Mouse (Mus musculus): ENCODE results near the gene Slc22a6.

The Slc22a6 gene

DNA sequence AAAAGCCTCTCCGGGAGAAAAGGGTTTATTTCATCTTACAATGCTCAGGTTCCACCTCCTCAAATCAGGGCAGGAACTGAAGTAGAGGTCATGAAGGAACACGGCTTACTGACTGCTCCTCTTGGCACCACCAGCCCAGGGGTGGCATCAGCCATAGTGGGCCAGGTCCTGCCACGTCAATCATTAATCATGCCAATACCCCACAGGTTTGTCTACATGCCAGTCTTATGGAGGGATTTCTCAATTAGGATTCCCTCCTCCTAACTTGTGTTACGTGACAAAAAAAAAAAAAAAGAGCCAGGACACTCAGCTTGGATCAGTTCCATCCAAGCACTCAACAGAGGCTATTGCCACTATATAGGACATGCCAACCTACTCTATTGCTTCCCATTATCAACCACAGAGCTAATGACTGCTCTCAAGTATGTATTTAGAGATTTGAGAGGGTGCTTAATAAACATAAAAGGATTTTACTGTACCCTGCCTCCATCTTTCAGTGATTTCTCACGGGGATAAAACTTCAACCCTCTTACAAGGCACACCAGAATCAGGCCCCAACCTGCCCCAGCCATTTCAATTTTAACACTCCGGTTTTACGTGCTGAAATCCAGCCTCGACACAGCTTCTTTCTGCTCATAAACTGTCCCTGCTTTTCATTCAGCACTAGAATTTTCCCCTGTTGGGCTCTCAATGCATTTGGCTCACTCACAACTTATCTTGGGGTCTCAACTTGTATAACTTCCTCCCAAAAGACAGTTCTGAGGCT, 6.3 kb upstream of the Slc22a6 start:
- no peak for DNase-seq (ENCODE audit: low read depth)

DNA sequence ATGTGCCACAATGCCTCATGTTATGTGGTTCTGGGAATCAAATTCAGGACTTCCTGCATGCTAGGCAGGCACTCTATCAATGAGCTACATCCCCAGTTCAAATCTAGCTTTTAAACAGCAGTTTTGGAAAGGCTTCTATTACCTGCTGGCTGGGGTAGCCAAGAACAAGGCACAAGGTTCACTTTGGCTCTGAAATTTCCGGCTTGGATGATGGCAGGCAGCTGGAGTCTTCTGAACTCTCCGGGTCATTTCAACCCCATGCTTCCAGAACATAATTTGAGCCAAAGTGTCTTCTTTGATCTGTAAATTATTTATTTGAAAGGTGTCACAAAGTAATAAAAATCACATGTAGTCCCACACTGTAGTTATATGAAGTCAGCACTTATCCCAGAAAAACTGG, 4.7 kb upstream of the Slc22a6 start:
- no peak for DNase-seq (ENCODE audit: low read depth)

DNA sequence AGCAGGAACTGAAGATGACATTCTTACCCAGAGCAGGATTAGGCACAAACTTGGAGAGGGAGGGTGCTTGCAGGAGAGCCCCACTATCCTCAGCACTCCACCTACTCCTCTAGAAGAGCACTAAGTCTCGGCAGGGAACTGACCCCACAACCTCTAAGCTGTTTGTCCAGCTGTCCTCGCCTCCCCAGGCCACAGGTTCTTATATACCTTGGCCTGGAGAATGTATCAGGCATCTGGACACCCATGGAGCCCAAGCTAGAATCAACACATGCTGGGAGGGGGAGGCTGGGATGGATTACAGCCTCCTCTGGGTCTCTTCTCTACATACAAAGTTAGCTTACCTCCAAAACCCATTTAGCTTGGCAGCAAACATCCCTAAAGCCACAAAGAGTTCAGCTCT, 3.5 kb upstream of the Slc22a6 start:
- DNase-seq (ENCODE audit: low read depth), result no peak

DNA sequence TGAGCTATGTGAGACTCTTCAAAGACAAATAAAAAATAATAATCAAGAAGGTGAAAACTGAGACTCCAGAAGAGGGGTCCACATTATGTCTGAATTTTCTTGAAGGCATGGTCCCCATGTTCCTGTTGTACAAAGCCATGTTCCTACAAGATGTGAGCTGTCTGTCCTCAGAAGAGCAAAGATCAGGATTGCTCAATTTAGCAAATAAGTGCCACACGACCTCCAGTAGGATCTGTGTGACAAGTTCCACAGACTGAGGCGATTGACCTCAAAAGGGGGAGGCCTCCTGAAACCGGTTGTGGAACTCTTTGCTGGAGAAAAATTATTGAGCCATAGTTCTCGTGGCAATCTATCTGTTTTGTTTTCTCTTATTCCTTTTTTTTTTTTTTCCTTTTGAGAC, 1.5 kb upstream of the Slc22a6 start:
- no peak for DNase-seq (ENCODE audit: low read depth)

DNA sequence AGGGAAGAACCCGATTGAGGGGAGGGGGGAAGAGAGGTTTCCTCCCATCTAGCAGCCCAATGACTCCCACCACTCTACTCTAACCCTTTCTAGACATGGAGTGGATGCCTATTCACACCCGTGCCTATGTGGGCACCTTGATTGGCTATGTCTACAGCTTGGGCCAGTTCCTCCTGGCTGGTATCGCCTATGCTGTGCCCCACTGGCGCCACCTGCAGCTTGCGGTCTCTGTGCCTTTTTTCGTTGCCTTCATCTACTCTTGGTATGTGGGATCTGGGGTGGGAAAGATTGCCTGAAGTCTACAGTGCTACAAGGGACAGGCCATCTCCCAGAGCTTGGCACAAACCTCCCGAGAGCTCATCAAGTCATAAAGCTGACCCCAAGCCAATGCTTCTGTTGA, 3.3 kb downstream of the Slc22a6 start:
- no peak for DNase-seq (ENCODE audit: low read depth)

DNA sequence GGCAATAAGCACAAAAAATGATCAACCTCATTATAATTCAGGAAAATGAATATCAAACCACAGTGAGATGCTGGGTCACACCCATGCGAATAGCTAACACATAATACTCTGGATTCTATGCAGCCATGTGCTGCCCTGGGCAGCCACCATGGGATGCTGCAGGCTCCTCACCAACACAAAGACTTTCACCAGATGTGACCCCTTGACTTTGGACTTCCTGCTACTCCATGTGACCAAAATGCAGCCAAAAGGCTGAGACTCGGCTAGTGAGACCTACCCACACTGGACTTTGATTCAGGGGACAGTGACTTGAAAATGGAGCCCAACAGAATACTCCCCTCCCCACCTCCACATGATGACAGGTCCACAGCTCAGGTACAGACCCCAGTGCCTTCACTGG, 12.4 kb downstream of the Slc22a6 start:
- no peak for DNase-seq (ENCODE audit: low read depth)

DNA sequence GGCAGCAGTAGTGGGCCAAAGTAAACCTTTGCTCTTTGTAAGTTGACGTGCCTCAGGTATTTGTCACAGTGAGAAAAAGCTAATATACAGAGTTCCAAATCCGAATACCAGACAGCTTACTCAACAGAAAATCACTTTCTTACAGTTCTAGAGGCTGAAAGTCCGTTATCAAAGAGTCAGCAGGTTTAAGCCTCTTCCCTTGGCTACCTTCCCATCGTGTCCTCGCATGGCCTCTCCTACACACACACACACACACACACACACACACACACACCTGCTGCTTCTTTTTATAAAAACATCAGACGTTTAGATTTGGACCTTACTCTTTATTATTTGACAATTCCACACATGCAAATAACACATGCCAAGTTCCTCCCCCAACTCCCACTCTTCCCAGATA, 13.0 kb downstream of the Slc22a6 start:
- no peak for DNase-seq (ENCODE audit: low read depth)

DNA sequence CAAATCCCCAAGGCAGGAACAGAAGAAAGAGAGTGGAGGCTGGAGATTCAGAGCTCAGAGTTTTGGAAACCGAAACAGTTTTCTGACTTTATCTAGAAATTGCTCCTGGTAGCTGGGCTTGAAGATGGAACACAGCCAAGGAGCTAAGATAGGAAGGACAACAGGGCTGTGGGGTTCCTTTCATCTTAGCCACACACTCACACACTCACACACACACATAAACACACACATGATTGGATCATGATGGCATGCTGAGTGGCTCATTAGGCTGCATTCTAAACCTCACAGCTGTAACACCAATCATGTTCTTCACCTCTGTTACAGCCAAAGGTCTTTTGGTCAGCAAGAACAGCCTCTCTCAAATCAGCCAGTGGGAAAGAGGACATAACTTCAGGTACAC, 14.2 kb downstream of the Slc22a6 start:
- DNase-seq (ENCODE audit: low read depth), result no peak

DNA sequence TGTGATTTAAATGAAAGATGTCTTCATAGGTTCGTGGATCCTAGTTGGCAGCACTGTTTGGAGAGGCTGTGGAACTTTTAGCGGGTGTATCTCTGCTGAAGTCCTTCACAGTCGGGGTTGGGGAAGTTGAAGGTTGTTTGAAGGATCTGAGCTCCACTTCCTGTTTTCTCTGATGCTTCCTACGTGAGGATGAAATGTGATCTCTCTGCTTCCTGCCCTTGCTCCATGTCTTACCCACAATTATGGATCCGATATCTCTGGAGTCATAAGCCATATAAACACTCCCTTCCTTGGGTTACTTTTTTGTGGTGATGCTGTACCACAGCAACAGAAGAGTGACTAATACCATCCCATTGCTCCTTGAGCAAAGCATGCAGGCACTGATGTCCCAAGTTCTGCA, 24.2 kb downstream of the Slc22a6 start:
- DNase-seq (ENCODE audit: low read depth), result no peak

DNA sequence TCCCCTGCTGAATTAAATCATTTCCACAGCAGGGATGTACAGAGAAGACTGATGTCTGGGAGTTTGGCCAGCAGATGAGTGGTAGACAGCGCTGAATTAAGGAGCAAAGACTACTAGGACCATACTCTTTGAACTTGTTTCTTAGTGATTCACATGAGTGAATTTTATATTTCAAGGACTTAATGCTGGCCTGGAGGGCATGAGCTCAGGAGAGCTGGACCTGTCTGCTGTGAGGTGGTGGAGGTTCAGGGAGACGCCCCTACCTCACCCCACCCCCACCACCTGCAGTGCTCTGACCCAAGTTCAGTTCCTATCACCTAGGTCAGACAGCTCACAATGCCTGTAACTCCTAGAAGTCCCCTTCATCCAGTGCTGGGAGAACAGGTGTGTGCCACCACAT, 28.6 kb downstream of the Slc22a6 start:
- DNase-seq (ENCODE audit: low read depth), result no peak

DNA sequence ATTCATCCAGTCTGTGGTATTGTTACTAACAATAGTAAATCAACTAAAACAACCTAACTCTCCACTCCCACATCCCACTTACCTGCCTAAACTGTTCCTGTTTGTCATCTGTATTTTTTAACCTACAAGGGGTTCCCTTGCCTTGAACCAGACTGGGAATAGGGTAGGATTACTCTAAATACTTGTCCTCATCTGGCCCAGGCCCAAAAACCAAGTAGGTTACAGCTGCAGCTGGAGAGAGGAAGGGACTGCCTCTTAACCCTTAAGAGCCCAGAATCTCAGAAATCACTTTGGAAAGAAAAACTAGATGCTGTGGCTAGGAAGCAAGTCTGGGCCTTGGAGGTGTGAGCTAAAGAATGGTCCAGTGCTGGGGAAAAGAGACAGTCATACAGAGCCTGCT, 38.0 kb downstream of the Slc22a6 start:
- no peak for DNase-seq (ENCODE audit: low read depth)

DNA sequence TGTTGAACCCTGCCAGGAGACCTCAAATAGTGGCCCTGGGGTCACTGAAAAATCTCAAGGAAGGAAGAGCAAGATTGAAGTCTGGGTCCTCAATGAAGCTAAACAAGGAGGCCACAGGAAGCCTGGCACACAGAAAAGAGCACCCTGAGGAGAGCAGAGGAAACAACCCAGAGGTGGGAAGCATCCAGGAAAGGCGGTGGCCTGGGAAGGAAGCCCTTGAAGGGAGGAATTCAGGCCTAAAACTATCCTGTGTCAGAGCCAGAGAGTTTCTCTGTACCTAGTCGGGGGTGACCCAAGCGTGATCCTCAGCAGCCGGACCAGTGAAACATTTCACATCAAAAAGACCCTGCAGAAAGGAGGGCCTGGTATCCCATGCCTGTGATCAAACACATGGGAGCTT, 38.5 kb downstream of the Slc22a6 start:
- DNase-seq (ENCODE audit: low read depth), result no peak

DNA sequence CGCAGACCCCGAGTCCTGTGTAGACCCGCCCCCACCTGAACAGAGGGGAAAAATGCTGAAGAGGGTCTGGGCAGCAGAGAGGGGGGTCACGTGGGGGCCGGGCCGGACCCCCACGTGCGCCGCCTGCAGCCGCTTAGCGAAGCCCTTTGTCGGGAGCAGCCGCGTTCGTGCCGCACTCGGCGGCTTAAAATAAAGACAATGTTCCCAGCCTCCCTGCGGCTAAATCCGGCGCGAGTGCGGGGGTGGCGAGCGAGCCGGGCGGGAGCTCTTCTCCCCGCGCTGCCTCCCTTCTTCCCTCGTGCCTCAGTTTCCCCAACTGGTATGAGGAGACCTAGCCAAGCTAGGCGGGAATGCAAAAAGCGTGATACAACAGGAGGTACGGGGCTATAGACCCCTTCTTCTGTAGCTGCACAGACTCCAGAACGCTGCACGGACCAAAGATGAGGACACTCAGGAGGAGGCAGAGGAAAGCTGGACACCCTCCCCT, 44.0 kb downstream of the Slc22a6 start:
- no peak for DNase-seq (ENCODE audit: low read depth)

DNA sequence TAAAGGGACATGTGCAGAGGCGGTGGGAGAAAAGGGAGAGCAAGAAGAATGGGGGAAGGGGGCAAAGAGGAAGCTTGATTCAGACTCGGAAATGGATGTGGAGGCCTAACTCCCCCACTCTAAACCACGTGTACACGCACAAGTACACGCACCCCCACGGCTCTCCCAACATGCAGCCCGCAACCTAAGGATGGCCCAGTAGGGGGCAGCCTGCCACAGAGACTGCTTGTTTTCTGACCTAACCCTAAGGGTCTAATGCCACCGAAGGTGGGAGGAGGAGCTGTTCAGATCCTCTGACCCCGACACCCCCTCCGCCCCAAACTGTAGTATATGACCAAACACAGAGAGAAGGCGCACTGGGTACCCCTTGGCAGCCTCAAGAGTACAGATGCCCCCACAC, 44.5 kb downstream of the Slc22a6 start:
- peak; percentile 44 for DNase-seq (ENCODE audit: low read depth)

DNA sequence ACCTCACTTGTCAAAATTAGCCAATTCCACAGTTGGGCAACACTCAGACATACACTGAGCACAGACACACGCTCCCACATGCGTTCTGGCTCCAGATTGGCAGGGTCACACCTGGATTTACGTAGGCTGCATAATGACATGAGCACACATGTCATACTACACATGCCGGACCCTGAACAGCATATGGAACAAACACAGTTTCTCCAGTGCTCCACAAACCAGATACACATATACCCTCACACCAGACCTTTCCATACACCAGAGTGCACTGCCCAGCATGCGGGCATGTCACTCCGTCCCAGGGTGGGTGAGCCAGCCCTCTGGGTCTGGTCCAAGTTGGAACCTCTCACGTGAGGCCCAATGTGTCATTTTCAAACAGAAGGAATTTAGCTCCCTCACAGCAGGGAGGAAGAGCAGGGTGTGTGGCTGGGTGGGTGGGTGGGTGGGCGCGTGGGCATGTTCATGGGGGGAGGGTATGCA, 45.6 kb downstream of the Slc22a6 start, which contains the start of gene Chrm1:
Gene Chrm1, plus strand, starts transcription at position 430 of the 480 bp plus-strand sequence.
- no peak for DNase-seq (ENCODE audit: low read depth)

DNA sequence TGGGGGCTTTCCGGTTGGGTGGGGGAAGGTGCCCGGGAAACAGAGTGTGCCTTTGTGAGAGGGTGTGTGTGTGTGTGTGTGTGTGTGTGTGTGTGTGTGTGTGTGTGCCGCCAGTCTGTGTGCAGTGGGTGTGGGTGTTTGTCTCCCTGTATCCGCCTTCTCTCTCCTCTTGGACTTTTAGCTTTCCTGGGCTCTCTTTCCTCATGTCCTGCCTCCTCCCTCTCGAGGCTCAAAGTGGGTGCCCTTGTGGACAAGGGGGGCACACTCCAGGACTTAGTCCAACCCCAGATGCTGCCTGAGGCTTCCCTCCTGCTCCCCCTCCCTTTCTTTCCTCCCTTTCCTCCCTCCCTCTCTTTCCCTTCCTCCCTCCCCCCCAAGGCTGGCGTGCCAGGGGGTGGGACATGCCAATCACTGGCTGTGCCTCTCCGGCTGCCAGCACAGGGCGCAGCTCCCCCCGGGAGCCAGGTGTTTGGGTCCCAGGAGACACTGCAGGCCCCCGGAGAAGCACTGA, 46.1 kb downstream of the Slc22a6 start:
- DNase-seq (ENCODE audit: low read depth), result no peak

DNA sequence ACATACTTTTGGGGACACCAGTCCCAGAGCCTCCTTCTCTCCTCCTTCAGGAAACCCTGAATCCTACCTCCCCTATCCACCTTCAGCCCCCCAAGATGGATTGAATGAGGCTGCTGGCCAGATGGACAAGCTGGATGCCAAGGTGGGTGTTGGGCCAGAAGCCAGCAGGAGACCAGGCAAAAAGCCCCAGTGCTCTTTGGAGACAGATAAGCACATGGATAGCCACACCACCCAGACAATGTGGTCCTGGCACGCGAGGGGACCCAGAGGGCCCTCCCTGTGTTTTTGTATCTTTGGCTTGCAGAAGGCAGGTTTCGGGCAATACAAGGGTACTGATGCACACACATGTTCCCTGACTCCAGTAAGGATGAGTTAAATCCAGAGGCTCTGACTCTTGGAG, 47.0 kb downstream of the Slc22a6 start:
- no peak for DNase-seq (ENCODE audit: low read depth)

DNA sequence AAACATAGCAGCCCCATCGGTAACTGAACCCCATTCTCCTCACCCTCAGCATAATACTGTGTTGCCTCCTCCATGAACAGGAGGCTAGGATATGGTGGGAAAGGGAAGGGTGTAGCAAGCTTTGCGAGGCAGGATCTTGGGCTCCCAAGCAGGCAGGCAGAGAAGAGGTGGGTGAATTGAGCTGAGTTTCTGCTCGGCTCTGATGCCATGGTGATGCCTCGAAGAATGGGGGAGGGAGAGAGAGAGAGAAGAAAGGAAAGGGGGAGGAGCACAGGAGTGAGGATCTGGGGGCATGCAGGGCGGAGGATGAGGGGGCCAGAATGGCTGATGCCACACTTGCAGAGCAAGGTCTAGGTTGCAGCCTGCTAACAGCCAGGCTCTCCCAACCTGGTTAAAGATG, 47.9 kb downstream of the Slc22a6 start:
- DNase-seq (ENCODE audit: low read depth), result no peak

DNA sequence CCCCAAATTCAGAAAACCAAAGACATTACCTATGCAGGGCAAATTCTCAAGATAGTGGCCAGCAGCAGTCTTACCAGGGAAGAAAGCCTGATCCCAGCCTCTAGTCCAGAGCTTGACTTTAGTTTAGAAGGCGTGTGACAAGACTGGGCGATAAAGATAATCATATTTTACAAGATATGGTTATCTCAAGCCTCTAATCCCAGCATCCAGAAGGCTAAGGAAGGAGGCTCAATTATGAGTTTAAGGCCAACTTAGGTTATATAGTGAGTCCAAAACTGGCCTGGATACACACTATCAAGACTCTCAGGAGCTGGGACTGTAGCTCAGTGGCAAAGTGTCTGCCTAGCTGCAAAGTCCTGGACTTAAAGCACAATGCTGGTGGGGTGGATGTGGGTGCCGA, 55.0 kb downstream of the Slc22a6 start:
- peak; percentile 40 for DNase-seq (ENCODE audit: low read depth)

DNA sequence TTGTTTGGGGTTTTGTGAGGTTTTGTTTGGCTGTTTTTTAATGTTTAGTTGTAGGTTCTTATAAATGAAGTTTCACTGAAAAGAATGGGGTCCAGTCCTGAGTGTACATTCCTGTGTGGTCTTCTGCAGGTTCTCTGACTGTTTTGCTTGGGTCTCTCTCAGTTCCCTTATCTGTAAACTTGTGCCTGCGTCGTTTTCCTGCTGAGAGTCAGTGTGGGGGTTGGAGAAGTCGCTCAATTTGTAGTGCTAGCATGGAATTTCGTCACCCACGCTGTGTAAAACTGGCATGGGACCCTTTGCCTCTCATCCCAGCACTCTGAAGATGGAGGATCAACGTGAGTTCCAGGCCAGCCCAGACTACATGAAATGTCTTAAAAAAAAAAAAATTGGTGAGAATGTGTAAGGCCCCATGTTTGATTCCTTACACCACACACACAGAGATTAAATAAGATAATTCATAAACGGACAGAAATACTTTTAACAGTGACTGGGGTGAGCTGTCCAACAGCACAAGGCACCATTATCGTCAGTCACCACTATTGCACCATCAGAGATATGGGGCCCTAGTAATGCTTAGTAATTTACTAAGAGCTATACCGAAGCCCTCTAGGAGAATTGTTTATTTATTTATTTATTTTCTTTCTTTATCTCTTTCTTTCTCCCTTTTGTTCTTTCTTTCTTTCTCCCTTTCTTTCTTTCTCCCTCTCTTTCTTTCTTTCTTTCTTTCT, 55.7 kb downstream of the Slc22a6 start:
- DNase-seq (ENCODE audit: low read depth), result peak; percentile 35

All from c-Kit-positive CD71-positive TER-119-negative erythroid progenitor cells, embryonic 14.5 days (primary cell).